Mouse (Mus musculus) forelimb bud, embryonic 11.5 days (tissue): ENCODE measurements at regions not wholly inside any gene's neighbourhood (a gene's known extent, or its start where the extent isn't known, plus 50 kb on each side); places are given as distances from the start of the nearest gene placed in this dataset.

Source experiments
- DNase-seq: peaks from one replicate; pipeline ENCODE4 v3.0.0-alpha.2; 2012; ENCODE audit warnings: low read depth, low spot score

DNA sequence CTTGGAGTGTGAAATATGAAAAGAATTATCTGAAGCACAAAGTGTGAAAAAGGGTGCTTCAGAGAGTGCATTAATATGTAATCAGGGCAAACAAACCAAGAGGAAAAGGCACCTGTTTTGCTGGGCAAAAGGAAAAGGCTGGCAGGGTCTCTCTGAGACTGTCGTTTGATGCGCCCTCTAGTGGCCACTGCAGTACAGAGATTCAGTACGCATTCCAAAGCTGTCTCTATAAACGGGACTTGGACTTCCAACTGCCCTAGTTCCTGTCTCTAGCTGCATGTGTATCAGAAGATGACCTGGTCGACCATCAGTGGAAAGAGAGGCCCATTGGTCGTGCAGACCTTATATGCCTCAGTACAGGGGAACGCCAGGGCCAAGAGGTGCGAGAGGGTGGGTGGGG is 58.7 kb upstream of the D16Ertd472e start:
- peak; percentile 70 for DNase-seq

DNA sequence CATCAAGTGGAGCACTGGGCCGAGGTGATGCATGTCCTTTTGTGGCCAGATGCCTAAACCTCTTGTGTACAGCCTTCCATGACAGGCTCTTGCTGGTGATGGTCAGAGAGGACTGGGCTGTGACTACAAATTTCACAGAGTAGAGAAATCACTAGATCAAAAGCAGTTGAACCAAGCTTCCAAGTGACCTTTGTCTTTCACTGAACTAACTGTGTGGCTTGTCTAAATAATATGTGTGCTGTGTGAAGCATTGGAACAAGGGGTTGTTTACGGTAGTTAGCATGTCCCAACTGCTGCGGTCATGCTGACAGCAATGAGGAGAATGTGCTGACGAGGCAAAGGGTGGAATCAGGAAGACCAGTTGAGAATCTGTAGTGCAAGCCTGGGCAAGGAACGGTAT is 55.3 kb upstream of the D16Ertd472e start:
- no peak for DNase-seq

DNA sequence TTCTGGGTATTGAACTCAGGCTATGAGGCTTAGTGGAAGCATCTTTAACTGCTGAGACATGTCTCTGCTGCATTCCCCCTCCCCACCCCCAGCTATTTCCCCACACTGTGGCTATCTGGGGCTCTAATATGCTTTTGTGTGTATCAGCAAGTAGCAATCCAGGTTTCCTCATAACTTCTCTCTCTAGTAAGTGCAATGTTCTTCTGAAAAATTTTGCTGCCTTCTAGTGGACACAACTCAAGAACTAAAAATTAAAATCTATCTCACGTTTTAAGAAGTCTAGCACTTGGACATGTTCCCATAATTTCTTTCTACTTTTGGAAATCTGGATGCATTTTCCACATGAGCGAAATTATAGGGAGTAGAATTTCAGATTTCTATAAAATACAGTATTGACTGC is 50.3 kb upstream of the D16Ertd472e start:
- no peak for DNase-seq
